Mouse (Mus musculus) megakaryocyte, adult 5-6 weeks (primary cell): ENCODE measurements around the gene Eif4g3. TPM values are rescaled to one million over a fixed set of nuclear protein-coding genes. Genes with fewer than 3 reads are reported as not detected.
A peak's percentile ranks its signal among the peaks of the same experiment; 100 is the strongest.

Experiments used
- ATAC-seq: 2 replicates; pipeline ENCODE4 v1.8.0; 2016; ENCODE audit warnings: mild to moderate bottlenecking, inconsistent platforms; ENCODE audit not compliant: poor library complexity, severe bottlenecking
- total RNA-seq, 2 experiments: library from RNA; stranded (forward) in 1 of 2; stranded (reverse) in 1 of 2; fragments of 153-499, 151-499 nt in 1 of 2; fragments of 221-1000, 200-1000 nt in 1 of 2; gene quantifications; 2 replicates each; pipeline versions ENCODE4 v1.2.3 to v1.2.4; 2015 to 2017

Gene Eif4g3
- total RNA-seq, 2 experiments from 2014 or later, result 47.6 to 65.6 TPM

GRCm38 (mm10) chr4:138215671-138216199 is 222.9 kb downstream of the Eif4g3 start:
- ATAC-seq, result no peak

- ATAC-seq, result peak; percentile 49
Observed at GRCm38 (mm10) chr4:138216200-138216890, 223.5 kb downstream of the Eif4g3 start, which contains the start of gene Hp1bp3. TSS of gene Hp1bp3 (plus strand) at chr4:138216296.

- ATAC-seq, result peak; percentile 89
Observed at GRCm38 (mm10) chr4:138216891-138217392, 224.1 kb downstream of the Eif4g3 start.

GRCm38 (mm10) chr4:138217441-138217840 is 224.6 kb downstream of the Eif4g3 start:
- 0 out of 2 replicates have a peak, but pooled peaks have one; percentile 1 for ATAC-seq

- no peak for ATAC-seq
Observed at GRCm38 (mm10) chr4:138217951-138218685, 225.3 kb downstream of the Eif4g3 start.

GRCm38 (mm10) chr4:138219331-138219730 is 226.5 kb downstream of the Eif4g3 start:
- no peak for ATAC-seq

- no peak for ATAC-seq
Observed at GRCm38 (mm10) chr4:138220761-138221160, 227.9 kb downstream of the Eif4g3 start.

GRCm38 (mm10) chr4:138221406-138221805 is 228.6 kb downstream of the Eif4g3 start:
- no peak for ATAC-seq

GRCm38 (mm10) chr4:138222396-138222795 is 229.6 kb downstream of the Eif4g3 start:
- ATAC-seq, result no peak

- no peak for ATAC-seq
Observed at GRCm38 (mm10) chr4:138223623-138224022, 230.8 kb downstream of the Eif4g3 start.

GRCm38 (mm10) chr4:138246756-138247665 is 254.2 kb downstream of the Eif4g3 start:
- ATAC-seq, result no peak

- ATAC-seq, result peak; percentile 82
Observed at GRCm38 (mm10) chr4:138250088-138250960, 257.5 kb downstream of the Eif4g3 start, which contains the start of the genes Sh2d5 and Kif17. TSS of gene Sh2d5 (plus strand) at chr4:138250403. TSS of gene Kif17 (plus strand) at chr4:138250435.

- ATAC-seq, result peak; percentile 27; the same call in 1 of the 2 replicates
Observed at GRCm38 (mm10) chr4:138251819-138252218, 259.0 kb downstream of the Eif4g3 start.

GRCm38 (mm10) chr4:138252231-138252630 is 259.4 kb downstream of the Eif4g3 start:
- ATAC-seq, result no peak

- ATAC-seq, result peak; percentile 27
Observed at GRCm38 (mm10) chr4:138257116-138257687, 264.4 kb downstream of the Eif4g3 start.
